Mouse (Mus musculus) liver, postnatal 0 days (tissue): ENCODE measurements around the gene Slc12a8. TPM values are rescaled to one million over a fixed set of nuclear protein-coding genes. Genes with fewer than 3 reads are reported as not detected.
A peak's percentile ranks its signal among the peaks of the same experiment; 100 is the strongest.

Experiments used
- ATAC-seq: fragments of 200-750 bp; cut with Nextera tagmentation; 2 replicates; pipeline ENCODE4 v1.8.0; 2017; ENCODE audit warnings: mild to moderate bottlenecking, moderate library complexity
- DNase-seq: peaks from one replicate; pipeline ENCODE4 v3.0.0-alpha.2; 2016
- H3K27ac ChIP-seq: fragments of 300-500 bp; sonication (generic); 2 replicates; pipeline ENCODE4 v1.5.1; 2014; ENCODE audit warnings: antibody characterized with exemption, moderate library complexity, mild to moderate bottlenecking, low read depth
- H3K27me3 ChIP-seq: fragments of 300-500 bp; sonication (generic); 2 replicates; pipeline ENCODE4 v1.6.1; 2014; ENCODE audit warnings: low read length, control low read depth, mixed read lengths; ENCODE audit not compliant: insufficient read depth
- H3K36me3 ChIP-seq: fragments of 300-500 bp; sonication (generic); replicated peaks from 2 replicates; pipeline ENCODE4 v1.6.1; 2014; ENCODE audit warnings: mild to moderate bottlenecking, control low read depth, low read length, moderate library complexity, mixed read lengths; ENCODE audit not compliant: insufficient read depth
- H3K4me1 ChIP-seq: fragments of 300-500 bp; sonication (generic); 2 replicates; pipeline ENCODE4 v1.6.1; 2014; ENCODE audit warnings: antibody characterized with exemption, mild to moderate bottlenecking, control low read depth; ENCODE audit not compliant: insufficient read depth
- H3K4me2 ChIP-seq: fragments of 300-500 bp; sonication (generic); 2 replicates; pipeline ENCODE4 v1.6.1; 2014; ENCODE audit warnings: low read depth, mild to moderate bottlenecking, low read length, moderate library complexity, mixed read lengths
- H3K4me3 ChIP-seq: fragments of 300-500 bp; sonication (generic); 2 replicates; pipeline ENCODE4 v1.5.1; 2014; ENCODE audit warnings: low read depth, low read length
- H3K9ac ChIP-seq: fragments of 300-500 bp; sonication (generic); replicated peaks from 2 replicates; pipeline ENCODE4 v1.6.1; 2014; ENCODE audit warnings: mild to moderate bottlenecking, moderate library complexity
- H3K9me3 ChIP-seq: fragments of 300-500 bp; sonication (generic); 2 replicates; pipeline ENCODE4 v1.6.1; 2016; ENCODE audit warnings: mild to moderate bottlenecking, control low read depth, low read length, mixed read lengths
- CTCF ChIP-seq: sonication (generic); IDR thresholded peaks from 2 replicates; pipeline ENCODE4 v1.5.1; 2016; ENCODE audit warnings: antibody characterized with exemption, low read depth
- EP300 ChIP-seq: IDR thresholded peaks from 2 replicates; pipeline ENCODE4 v1.6.1; 2016; ENCODE audit warnings: antibody characterized with exemption, low read depth, mild to moderate bottlenecking
- WGBS: fragments of 180-500 bp; shearing (Covaris S2); extraction: QIAGEN DNeasy Blood & Tissue Kit; methylation state at CpG from one replicate; pipeline ENCODE4 v1.1.7; 2014; ENCODE audit not compliant: insufficient replicate concordance; 5-methylcytosine and 5-hydroxymethylcytosine counted together
- polyA plus RNA-seq: library from polyadenylated mRNA; unstranded; fragments of >200 nt; fragmentation: Nextera tagmentation; extraction: Ambion mirVana; gene quantifications from 2 replicates; pipeline ENCODE4 v1.2.1, GENCODE M21; 2015

The Slc12a8 gene
- polyA plus RNA-seq, 1 experiment from 2014 or later: 0.18 TPM

DNA sequence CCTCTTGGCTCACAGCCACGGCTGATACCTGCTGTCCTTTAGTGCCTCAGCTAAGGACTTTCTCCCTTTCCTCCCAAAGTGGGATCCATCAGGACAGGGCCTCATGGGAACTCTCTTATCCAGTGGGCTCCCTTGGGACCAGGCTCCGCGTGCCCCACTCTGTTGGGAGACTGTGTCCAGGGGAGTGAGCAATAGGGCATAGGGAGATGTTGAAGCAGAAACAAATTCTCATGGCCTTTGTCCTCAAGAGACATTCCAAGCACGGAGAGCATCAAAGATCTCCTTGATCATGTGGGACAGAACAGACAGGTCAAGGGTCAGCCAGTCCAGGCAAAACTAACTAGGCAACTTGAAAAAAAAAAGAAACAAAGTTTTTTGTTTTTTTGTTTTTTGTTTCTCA lies 50.6 kb downstream of the Slc12a8 start:
- TF ChIP-seq EP300 (no peak), CTCF (no peak)
- 79% methylated on average over 4 of the region's 4 CpGs for WGBS
- ATAC-seq: no peak
- no peaks in the 10 kb centered on the region for H3K4me1 ChIP-seq
- H3K9ac ChIP-seq: no peak overlapping the region
- H3K9me3 ChIP-seq: no peaks in the 10 kb centered on the region
- H3K36me3 ChIP-seq: no peaks in the 10 kb centered on the region
- H3K4me3 ChIP-seq: no peak overlapping the region
- no peak overlapping the region for H3K27ac ChIP-seq
- H3K4me2 ChIP-seq: no peak overlapping the region
- no peak for DNase-seq
- no peaks in the 10 kb centered on the region for H3K27me3 ChIP-seq

DNA sequence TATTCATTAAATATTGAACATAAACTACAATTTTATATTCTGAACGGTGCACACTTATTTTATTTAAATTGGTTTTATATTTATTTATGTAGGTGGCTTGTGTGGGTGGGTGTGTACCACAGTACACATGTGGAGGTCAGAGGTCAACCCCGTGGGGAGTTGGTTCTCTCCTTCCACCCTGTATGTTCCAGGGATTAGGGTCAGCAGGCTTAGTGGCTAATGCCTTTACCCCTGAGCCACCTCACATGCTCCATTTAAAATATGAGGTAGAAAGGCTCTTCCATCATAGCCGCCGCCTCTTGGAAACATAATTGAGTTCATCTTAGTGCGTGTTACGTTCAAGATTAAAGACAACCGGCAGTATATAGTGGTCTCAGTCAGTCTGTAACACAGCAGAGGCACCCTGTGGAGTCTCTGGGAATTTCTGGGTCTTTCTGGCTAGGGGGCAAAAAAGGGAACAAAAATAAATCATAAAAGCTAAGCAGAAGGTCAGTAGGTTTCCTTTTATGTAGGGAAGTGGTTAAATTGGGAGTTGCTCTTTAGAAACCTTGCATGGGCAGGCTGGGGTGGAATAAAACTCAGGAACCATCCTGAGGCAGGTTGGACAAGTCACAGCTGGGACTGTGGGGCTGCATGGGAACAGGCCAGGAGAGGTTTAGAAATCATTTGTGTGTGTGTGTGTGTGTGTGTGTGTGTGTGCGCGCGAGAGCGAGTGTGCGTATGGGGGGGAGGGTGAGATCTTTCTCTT lies 51.3 kb downstream of the Slc12a8 start:
- no peak overlapping the region for H3K4me2 ChIP-seq
- H3K9ac ChIP-seq: no peak overlapping the region
- WGBS: 74% methylated on average over 12 of the region's 12 CpGs
- ATAC-seq: no peak
- H3K4me3 ChIP-seq: no peak overlapping the region
- TF ChIP-seq EP300: no peak
- TF ChIP-seq CTCF: no peak
- H3K27me3 ChIP-seq: no peaks in the 10 kb centered on the region
- H3K27ac ChIP-seq: no peak overlapping the region
- H3K4me1 ChIP-seq: no peaks in the 10 kb centered on the region
- no peaks in the 10 kb centered on the region for H3K36me3 ChIP-seq
- DNase-seq: no peak
- H3K9me3 ChIP-seq: no peaks in the 10 kb centered on the region

DNA sequence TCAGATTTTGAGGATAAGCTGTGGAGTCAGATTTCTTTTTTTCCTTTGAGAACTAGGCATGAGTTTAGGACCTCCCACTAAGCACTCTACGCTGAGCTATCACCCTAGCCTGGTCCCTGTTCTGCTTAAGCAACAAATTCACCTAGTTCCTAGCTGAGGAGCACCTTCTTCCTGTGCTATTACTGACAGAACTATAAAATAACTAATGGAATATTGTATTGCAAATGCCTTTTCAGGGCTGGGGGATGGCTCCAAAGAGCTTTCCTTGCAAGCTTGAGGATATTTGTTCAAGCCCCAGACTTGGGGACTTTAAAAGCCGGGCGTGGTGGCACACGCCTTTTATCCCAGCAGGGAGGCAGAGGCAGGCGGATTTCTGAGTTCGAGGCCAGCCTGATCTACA lies 55.5 kb downstream of the Slc12a8 start:
- no peaks in the 10 kb centered on the region for H3K27me3 ChIP-seq
- H3K27ac ChIP-seq: no peak overlapping the region
- H3K9me3 ChIP-seq: no peaks in the 10 kb centered on the region
- WGBS: 79% methylated on average over 6 of the region's 6 CpGs
- H3K4me1 ChIP-seq: 0 out of 2 replicates have a peak, but pooled peaks cover 2% of the 10 kb centered on the region
- ATAC-seq (no peak), DNase-seq (no peak)
- no peak overlapping the region for H3K9ac ChIP-seq
- no peak for TF ChIP-seq EP300
- TF ChIP-seq CTCF: no peak
- H3K4me2 ChIP-seq: no peak overlapping the region
- no peak overlapping the region for H3K4me3 ChIP-seq
- no peaks in the 10 kb centered on the region for H3K36me3 ChIP-seq

DNA sequence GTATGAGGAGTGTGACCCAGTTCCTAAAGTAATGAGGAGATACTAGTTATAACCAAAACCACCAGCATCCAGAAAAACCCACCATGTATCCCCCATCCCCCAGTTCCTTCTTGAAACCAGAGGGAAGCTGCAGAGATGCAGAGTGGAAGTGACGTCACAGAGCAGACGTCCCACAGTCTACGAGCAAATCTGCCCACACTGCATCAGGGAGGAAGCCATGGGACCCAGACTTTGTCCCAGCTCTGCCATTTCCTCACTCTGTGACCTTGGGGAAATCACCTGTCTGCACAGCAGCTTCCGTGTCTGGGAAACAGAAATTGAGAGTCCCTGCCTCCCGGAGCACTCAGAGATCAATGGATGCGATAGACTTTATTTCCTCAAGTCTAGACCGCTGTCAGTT lies 56.6 kb downstream of the Slc12a8 start:
- peak overlapping the region; percentile 32; the same call in 1 of the 2 replicates for H3K4me2 ChIP-seq
- ATAC-seq: peak; percentile 69
- no peak overlapping the region for H3K9ac ChIP-seq
- TF ChIP-seq CTCF: no peak
- no peak for TF ChIP-seq EP300
- DNase-seq: peak; percentile 33
- H3K27me3 ChIP-seq: no peaks in the 10 kb centered on the region
- WGBS: 23% methylated on average over 7 of the region's 7 CpGs
- no peak overlapping the region for H3K4me3 ChIP-seq
- no peaks in the 10 kb centered on the region for H3K9me3 ChIP-seq
- 0 out of 2 replicates have a peak, but pooled peaks cover 2% of the 10 kb centered on the region for H3K4me1 ChIP-seq
- H3K27ac ChIP-seq: no peak overlapping the region
- no peaks in the 10 kb centered on the region for H3K36me3 ChIP-seq

DNA sequence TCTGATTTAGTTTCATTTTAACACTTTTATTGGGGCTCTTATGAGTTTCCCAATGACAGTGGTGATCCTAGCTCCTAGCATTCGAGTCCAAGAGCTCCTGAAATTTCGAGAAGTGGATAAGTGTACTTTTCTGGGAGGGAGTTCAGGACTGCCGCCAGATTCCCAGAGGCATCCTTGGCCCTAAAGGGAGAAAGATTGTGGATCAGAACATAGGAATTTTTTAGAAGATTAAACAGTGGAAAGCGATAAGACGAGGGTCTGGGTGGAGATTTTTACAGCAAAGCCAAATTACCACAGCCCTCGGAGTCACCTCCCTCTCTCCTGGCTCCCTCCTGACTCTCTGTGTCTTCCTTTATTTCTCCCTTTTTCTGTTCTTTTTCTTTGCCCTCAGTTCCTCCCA lies 58.6 kb downstream of the Slc12a8 start:
- no peak for DNase-seq
- no peak for ATAC-seq
- H3K36me3 ChIP-seq: no peaks in the 10 kb centered on the region
- no peak overlapping the region for H3K4me2 ChIP-seq
- TF ChIP-seq EP300 (no peak), CTCF (no peak)
- no peak overlapping the region for H3K9ac ChIP-seq
- H3K27ac ChIP-seq: no peak overlapping the region
- 0 out of 2 replicates have a peak, but pooled peaks cover 2% of the 10 kb centered on the region for H3K4me1 ChIP-seq
- no peak overlapping the region for H3K4me3 ChIP-seq
- WGBS: 71% methylated on average over 6 of the region's 6 CpGs
- no peaks in the 10 kb centered on the region for H3K9me3 ChIP-seq
- no peaks in the 10 kb centered on the region for H3K27me3 ChIP-seq

DNA sequence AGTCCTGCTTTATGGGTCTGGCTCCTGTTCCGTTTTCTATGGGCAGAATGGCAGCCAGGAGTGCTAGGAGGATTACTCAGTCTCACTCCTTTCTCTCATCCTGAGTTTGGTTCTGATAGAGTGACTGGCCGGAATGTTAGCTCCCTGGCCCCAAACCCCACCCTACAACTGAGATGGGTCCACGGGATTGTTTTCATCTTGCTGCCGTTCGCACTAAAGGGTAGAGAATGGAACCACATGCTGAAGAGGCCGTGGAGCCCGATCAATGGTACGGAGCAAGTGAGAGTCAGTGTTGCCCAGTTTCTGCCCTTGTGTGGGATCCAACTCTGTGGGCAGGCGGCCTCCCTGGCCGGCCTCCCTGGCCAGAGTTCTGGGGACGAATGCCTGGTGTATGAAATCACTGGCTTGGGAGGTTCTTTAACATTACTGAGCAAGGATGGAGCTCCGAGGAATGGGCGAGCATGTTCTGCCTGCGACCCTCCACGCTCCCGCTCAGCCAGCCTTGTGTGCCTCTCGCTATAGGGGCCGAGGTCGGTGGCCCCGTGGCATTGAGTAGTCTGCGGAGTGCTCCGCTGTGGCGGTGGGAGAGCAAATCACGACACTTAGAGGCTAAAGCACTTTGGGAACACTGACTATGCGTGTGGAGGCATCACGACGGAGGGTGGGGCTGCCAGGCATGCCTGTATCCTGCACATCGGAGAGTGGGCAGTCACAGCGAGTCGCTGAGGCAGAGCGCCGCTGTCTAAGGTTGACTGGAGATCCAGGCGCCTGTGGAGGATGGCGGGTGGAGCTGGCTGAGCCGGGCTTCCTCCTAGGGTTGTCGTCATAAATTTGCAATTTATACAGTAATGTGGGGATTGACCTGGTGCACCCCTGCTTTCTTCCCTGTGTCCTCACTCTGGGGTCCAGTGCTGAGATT lies 59.4 kb downstream of the Slc12a8 start:
- Histone ChIP-seq H3K4me3 (no peak overlapping the region), H3K27ac (no peak overlapping the region), H3K27me3 (no peaks in the 10 kb centered on the region), H3K4me2 (no peak overlapping the region), H3K9ac (no peak overlapping the region), H3K9me3 (no peaks in the 10 kb centered on the region), H3K36me3 (no peaks in the 10 kb centered on the region), H3K4me1 (0 out of 2 replicates have a peak, but pooled peaks cover 2% of the 10 kb centered on the region)
- WGBS: 79% methylated on average over 36 of the region's 36 CpGs
- no peak for DNase-seq
- TF ChIP-seq EP300: no peak
- TF ChIP-seq CTCF: no peak
- no peak for ATAC-seq
